Mouse (Mus musculus): ENCODE results near the gene Rnaseh2c. TPM values are rescaled to one million over a fixed set of nuclear protein-coding genes. Genes with fewer than 3 reads are reported as not detected.

The Rnaseh2c gene
- total RNA-seq, 2 experiments from 2014 or later: 94.6 to 116 TPM

Other genes with a start within 250 kb of the Rnaseh2c start
- 19.7 and 25.8 TPM in 2 replicates for gene Eif1ad, start 235.1 kb upstream of the Rnaseh2c start, total RNA-seq (2015)
- 33.1 and 37.4 TPM in 2 replicates for gene Eif1ad, start 235.1 kb upstream of the Rnaseh2c start, total RNA-seq (2017)
- 269 and 297 TPM in 2 replicates for gene Banf1, start 234.7 kb upstream of the Rnaseh2c start, total RNA-seq (2015)
- 29.3 and 29.6 TPM in 2 replicates for gene Banf1, start 234.7 kb upstream of the Rnaseh2c start, total RNA-seq (2017)
- gene Sart1, start 213.2 kb upstream of the Rnaseh2c start, total RNA-seq (2015): 47.2 and 57.3 TPM in 2 replicates
- gene Sart1, start 213.2 kb upstream of the Rnaseh2c start, total RNA-seq (2017): 62.2 and 64.6 TPM in 2 replicates
- gene Tsga10ip, start 199.3 kb upstream of the Rnaseh2c start, total RNA-seq (2015): not detected in 2 replicates
- not detected in 2 replicates for gene Tsga10ip, start 199.3 kb upstream of the Rnaseh2c start, total RNA-seq (2017)
- gene Drap1, start 176.9 kb upstream of the Rnaseh2c start, total RNA-seq (2015): 62.3 and 72.3 TPM in 2 replicates
- gene Drap1, start 176.9 kb upstream of the Rnaseh2c start, total RNA-seq (2017): 53.7 and 59.0 TPM in 2 replicates
- 20.3 and 23.7 TPM in 2 replicates for gene AI837181, start 176.7 kb upstream of the Rnaseh2c start, total RNA-seq (2015)
- gene AI837181, start 176.7 kb upstream of the Rnaseh2c start, total RNA-seq (2017): 8.9 and 15.6 TPM in 2 replicates
- gene Fosl1, start 154.3 kb upstream of the Rnaseh2c start, total RNA-seq (2015): 0.48 and 1.2 TPM in 2 replicates
- gene Fosl1, start 154.3 kb upstream of the Rnaseh2c start, total RNA-seq (2017): 0.69 and 0.95 TPM in 2 replicates
- 0.80 and 1.1 TPM in 2 replicates for gene Ccdc85b, start 144.0 kb upstream of the Rnaseh2c start, total RNA-seq (2015)
- 1.7 TPM in 2 replicates for gene Ccdc85b, start 144.0 kb upstream of the Rnaseh2c start, total RNA-seq (2017)
- gene Fibp, start 141.3 kb upstream of the Rnaseh2c start, total RNA-seq (2015): 55.8 and 64.9 TPM in 2 replicates
- 93.9 and 115 TPM in 2 replicates for gene Fibp, start 141.3 kb upstream of the Rnaseh2c start, total RNA-seq (2017)
- gene Ctsw, start 133.4 kb upstream of the Rnaseh2c start, total RNA-seq (2015): 5.7 and 12.6 TPM in 2 replicates
- 5.9 and 9.1 TPM in 2 replicates for gene Ctsw, start 133.4 kb upstream of the Rnaseh2c start, total RNA-seq (2017)
- 0.42 and 1.2 TPM in 2 replicates for gene Efemp2, start 127.9 kb upstream of the Rnaseh2c start, total RNA-seq (2015)
- 1.2 TPM in 1 of 2 replicates, not detected in the other for gene Efemp2, start 127.9 kb upstream of the Rnaseh2c start, total RNA-seq (2017)
- 16.2 and 16.6 TPM in 2 replicates for gene Mus81, start 113.5 kb upstream of the Rnaseh2c start, total RNA-seq (2015)
- gene Mus81, start 113.5 kb upstream of the Rnaseh2c start, total RNA-seq (2017): 9.2 and 13.8 TPM in 2 replicates
- gene Cfl1, start 111.4 kb upstream of the Rnaseh2c start, total RNA-seq (2015): 2,162 and 2,175 TPM in 2 replicates
- gene Cfl1, start 111.4 kb upstream of the Rnaseh2c start, total RNA-seq (2017): 1,771 and 1,778 TPM in 2 replicates
- gene 1700020D05Rik, start 98.1 kb upstream of the Rnaseh2c start, total RNA-seq (2015): 1.8 and 2.1 TPM in 2 replicates
- gene 1700020D05Rik, start 98.1 kb upstream of the Rnaseh2c start, total RNA-seq (2017): 0.49 and 1.5 TPM in 2 replicates
- 2.7 and 4.8 TPM in 2 replicates for gene Snx32, start 91.3 kb upstream of the Rnaseh2c start, total RNA-seq (2015)
- gene Snx32, start 91.3 kb upstream of the Rnaseh2c start, total RNA-seq (2017): 1.5 and 3.0 TPM in 2 replicates
- 0.07 and 0.14 TPM in 2 replicates for gene Ovol1, start 41.2 kb upstream of the Rnaseh2c start, total RNA-seq (2015)
- 0.07 TPM in 1 of 2 replicates, not detected in the other for gene Ovol1, start 41.2 kb upstream of the Rnaseh2c start, total RNA-seq (2017)
- 18.3 and 23.2 TPM in 2 replicates for gene Ap5b1, start 33.8 kb upstream of the Rnaseh2c start, total RNA-seq (2015)
- 16.4 and 22.5 TPM in 2 replicates for gene Ap5b1, start 33.8 kb upstream of the Rnaseh2c start, total RNA-seq (2017)
- 34.2 and 47.8 TPM in 2 replicates for gene Kat5, start 8.4 kb downstream of the Rnaseh2c start, total RNA-seq (2015)
- gene Kat5, start 8.4 kb downstream of the Rnaseh2c start, total RNA-seq (2017): 69.4 and 73.9 TPM in 2 replicates
- gene Rela, start 35.6 kb downstream of the Rnaseh2c start, total RNA-seq (2015): 51.9 and 56.6 TPM in 2 replicates
- gene Rela, start 35.6 kb downstream of the Rnaseh2c start, total RNA-seq (2017): 46.1 and 47.8 TPM in 2 replicates
- 50.8 and 65.8 TPM in 2 replicates for gene Sipa1, start 61.8 kb downstream of the Rnaseh2c start, total RNA-seq (2015)
- 50.1 and 78.7 TPM in 2 replicates for gene Sipa1, start 61.8 kb downstream of the Rnaseh2c start, total RNA-seq (2017)
- 30.3 and 35.3 TPM in 2 replicates for gene Map3k11, start 86.9 kb downstream of the Rnaseh2c start, total RNA-seq (2015)
- gene Map3k11, start 86.9 kb downstream of the Rnaseh2c start, total RNA-seq (2017): 39.8 and 50.8 TPM in 2 replicates
- 25.9 and 33.1 TPM in 2 replicates for gene Pcnx3, start 87.0 kb downstream of the Rnaseh2c start, total RNA-seq (2015)
- 19.3 and 19.6 TPM in 2 replicates for gene Pcnx3, start 87.0 kb downstream of the Rnaseh2c start, total RNA-seq (2017)
- gene Kcnk7, start 102.5 kb downstream of the Rnaseh2c start, total RNA-seq (2015): not detected in 2 replicates
- gene Kcnk7, start 102.5 kb downstream of the Rnaseh2c start, total RNA-seq (2017): not detected in 2 replicates
- gene Ehbp1l1, start 124.4 kb downstream of the Rnaseh2c start, total RNA-seq (2015): 30.8 and 31.0 TPM in 2 replicates
- 118 and 119 TPM in 2 replicates for gene Ehbp1l1, start 124.4 kb downstream of the Rnaseh2c start, total RNA-seq (2017)
- 95.7 and 114 TPM in 2 replicates for gene Fam89b, start 127.8 kb downstream of the Rnaseh2c start, total RNA-seq (2015)
- 65.5 and 78.8 TPM in 2 replicates for gene Fam89b, start 127.8 kb downstream of the Rnaseh2c start, total RNA-seq (2017)
- gene Ltbp3, start 139.0 kb downstream of the Rnaseh2c start, total RNA-seq (2015): 1.5 TPM in 1 of 2 replicates, not detected in the other
- 0.18 and 2.8 TPM in 2 replicates for gene Ltbp3, start 139.0 kb downstream of the Rnaseh2c start, total RNA-seq (2017)
- gene Scyl1, start 169.5 kb downstream of the Rnaseh2c start, total RNA-seq (2015): 20.2 and 21.8 TPM in 2 replicates
- gene Scyl1, start 169.5 kb downstream of the Rnaseh2c start, total RNA-seq (2017): 30.9 and 41.5 TPM in 2 replicates